Mouse (Mus musculus) neural tube, embryonic 13.5 days (tissue): ENCODE measurements around the gene Tcf7l1. TPM values are rescaled to one million over a fixed set of nuclear protein-coding genes. Genes with fewer than 3 reads are reported as not detected.

ENCODE experiments used
- ATAC-seq: fragments of 200-750 bp; cut with Nextera tagmentation; 2 replicates; pipeline ENCODE4 v1.8.0; 2017; ENCODE audit warnings: low read depth, mild to moderate bottlenecking, moderate TSS enrichment, moderate library complexity
- H3K27ac ChIP-seq: fragments of 300-500 bp; sonication (generic); replicated peaks from 2 replicates; pipeline ENCODE4 v1.5.1; 2015; ENCODE audit warnings: moderate library complexity, mild to moderate bottlenecking, inconsistent platforms
- H3K27me3 ChIP-seq: fragments of 300-500 bp; sonication (generic); 2 replicates; pipeline ENCODE4 v1.6.1; 2015; ENCODE audit warnings: mild to moderate bottlenecking, inconsistent platforms
- H3K36me3 ChIP-seq: fragments of 300-500 bp; sonication (generic); 2 replicates; pipeline ENCODE4 v1.6.1; 2015; ENCODE audit warnings: mild to moderate bottlenecking, inconsistent platforms
- H3K4me1 ChIP-seq: fragments of 300-500 bp; sonication (generic); replicated peaks from 2 replicates; pipeline ENCODE4 v1.6.1; 2015; ENCODE audit warnings: inconsistent platforms
- H3K4me2 ChIP-seq: fragments of 300-500 bp; sonication (generic); 2 replicates; pipeline ENCODE4 v1.6.1; 2015; ENCODE audit warnings: inconsistent platforms, mild to moderate bottlenecking, moderate library complexity
- H3K4me3 ChIP-seq: fragments of 300-500 bp; sonication (generic); 2 replicates; pipeline ENCODE4 v1.5.1; 2015; ENCODE audit warnings: mild to moderate bottlenecking, inconsistent platforms
- H3K9ac ChIP-seq: fragments of 300-500 bp; sonication (generic); 2 replicates; pipeline ENCODE4 v1.6.1; 2015; ENCODE audit warnings: moderate library complexity, mild to moderate bottlenecking, inconsistent platforms
- H3K9me3 ChIP-seq: fragments of 300-500 bp; sonication (generic); 2 replicates; pipeline ENCODE4 v1.6.1; 2016; ENCODE audit warnings: inconsistent platforms
- WGBS: fragments of 180-500 bp; shearing (Covaris S2); methylation state at CpG from one replicate; pipeline ENCODE4 v1.1.7; 2015; 5-methylcytosine and 5-hydroxymethylcytosine counted together
- polyA plus RNA-seq: library from polyadenylated mRNA; unstranded; fragments of >200 nt; fragmentation: Nextera tagmentation; extraction: Ambion mirVana; gene quantifications from 2 replicates; pipeline ENCODE4 v1.2.1, GENCODE M21; 2015

Gene Tcf7l1
- polyA plus RNA-seq, 1 experiment from 2014 or later: 11.8 TPM

DNA sequence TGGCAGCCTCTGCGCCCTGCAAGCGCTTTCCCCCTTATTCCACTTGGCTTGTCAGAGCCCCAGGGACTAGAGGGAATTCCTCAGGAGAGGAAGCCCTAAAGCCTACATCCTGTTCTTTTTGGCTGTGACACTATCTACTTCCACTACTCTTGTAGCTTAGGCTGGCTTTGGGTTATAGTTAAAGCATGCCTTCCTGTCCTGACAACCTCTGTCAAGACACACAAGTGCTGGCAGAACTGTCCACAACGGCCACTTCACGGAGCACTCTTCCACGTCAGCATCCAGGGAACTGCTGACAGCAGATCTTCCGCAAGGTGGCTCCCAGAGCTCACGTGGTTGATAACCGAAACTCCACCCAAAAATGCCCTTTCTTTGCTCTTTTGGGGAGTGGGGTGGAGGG is 117.9 kb downstream of the Tcf7l1 start:
- Histone ChIP-seq H3K4me2 (no peak overlapping the region), H3K27ac (no peak overlapping the region), H3K27me3 (peaks cover 18% of the 10 kb centered on the region), H3K9ac (no peak overlapping the region), H3K9me3 (no peaks in the 10 kb centered on the region), H3K36me3 (no peaks in the 10 kb centered on the region), H3K4me3 (no peak overlapping the region), H3K4me1 (peaks cover 17% of the 10 kb centered on the region)
- no peak for ATAC-seq
- 88% methylated on average over 8 of the region's 8 CpGs for WGBS

DNA sequence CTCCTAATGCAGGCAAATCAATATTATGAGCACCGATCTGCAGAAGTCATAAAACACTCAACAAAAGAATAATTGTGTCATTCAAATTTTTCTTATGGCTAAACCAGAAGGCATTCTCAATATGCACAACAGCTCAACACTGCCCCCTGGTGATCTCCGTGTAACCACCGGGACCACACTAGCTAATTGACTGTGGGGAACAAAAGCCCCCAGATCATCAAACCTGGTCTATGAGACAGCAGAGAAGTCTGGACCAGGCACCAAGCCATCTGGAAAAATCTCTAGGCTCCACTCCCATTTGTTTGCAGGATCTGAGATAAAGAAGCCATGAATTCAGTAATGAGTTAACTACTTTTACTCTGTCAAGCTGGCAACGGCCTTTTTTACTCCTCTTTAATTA is 122.0 kb downstream of the Tcf7l1 start:
- H3K36me3 ChIP-seq: no peaks in the 10 kb centered on the region
- H3K27ac ChIP-seq: no peak overlapping the region
- ATAC-seq: no peak
- H3K9ac ChIP-seq: no peak overlapping the region
- 47% methylated on average over 4 of the region's 4 CpGs for WGBS
- no peak overlapping the region for H3K4me2 ChIP-seq
- 0 out of 2 replicates have a peak, but pooled peaks cover 10% of the 10 kb centered on the region for H3K27me3 ChIP-seq
- no peak overlapping the region for H3K4me3 ChIP-seq
- peaks cover 8% of the 10 kb centered on the region; the same call in 1 of the 2 replicates for H3K4me1 ChIP-seq
- no peaks in the 10 kb centered on the region for H3K9me3 ChIP-seq

DNA sequence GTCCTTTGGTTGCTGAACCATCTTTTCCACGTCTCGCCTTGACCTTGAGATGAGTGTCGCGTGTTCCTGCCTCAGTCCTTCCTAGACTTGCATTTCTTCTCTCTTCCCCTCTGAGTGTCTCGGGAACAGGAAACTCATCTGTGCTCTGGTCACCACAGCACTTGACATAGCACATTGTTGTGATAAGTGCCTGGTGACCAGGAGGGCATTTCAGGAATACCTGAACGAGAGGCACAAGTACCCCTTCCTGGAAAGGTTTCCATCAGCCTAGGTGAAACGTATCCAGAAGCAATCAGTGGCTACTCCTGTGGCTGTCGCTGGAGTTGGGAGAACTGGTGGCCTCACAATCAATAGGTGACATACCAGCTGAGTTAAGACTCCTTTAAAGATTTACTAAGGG is 124.8 kb downstream of the Tcf7l1 start:
- Histone ChIP-seq H3K4me3 (no peak overlapping the region), H3K4me2 (no peak overlapping the region), H3K27me3 (no peaks in the 10 kb centered on the region), H3K36me3 (no peaks in the 10 kb centered on the region), H3K4me1 (peaks cover 19% of the 10 kb centered on the region), H3K27ac (no peak overlapping the region), H3K9ac (no peak overlapping the region), H3K9me3 (no peaks in the 10 kb centered on the region)
- 81% methylated on average over 8 of the region's 8 CpGs for WGBS
- ATAC-seq: no peak

- H3K36me3 ChIP-seq: no peaks in the 10 kb centered on the region
- H3K4me1 ChIP-seq: peaks cover 19% of the 10 kb centered on the region
- 10% methylated on average over 1 of the region's 1 CpGs for WGBS
- H3K4me2 ChIP-seq: no peak overlapping the region
- H3K4me3 ChIP-seq: no peak overlapping the region
- no peak overlapping the region for H3K27ac ChIP-seq
- no peaks in the 10 kb centered on the region for H3K27me3 ChIP-seq
- no peak overlapping the region for H3K9ac ChIP-seq
- ATAC-seq: no peak
- no peaks in the 10 kb centered on the region for H3K9me3 ChIP-seq
Observed at GRCm38 (mm10) chr6:72663000-72663399, 126.1 kb downstream of the Tcf7l1 start.

DNA sequence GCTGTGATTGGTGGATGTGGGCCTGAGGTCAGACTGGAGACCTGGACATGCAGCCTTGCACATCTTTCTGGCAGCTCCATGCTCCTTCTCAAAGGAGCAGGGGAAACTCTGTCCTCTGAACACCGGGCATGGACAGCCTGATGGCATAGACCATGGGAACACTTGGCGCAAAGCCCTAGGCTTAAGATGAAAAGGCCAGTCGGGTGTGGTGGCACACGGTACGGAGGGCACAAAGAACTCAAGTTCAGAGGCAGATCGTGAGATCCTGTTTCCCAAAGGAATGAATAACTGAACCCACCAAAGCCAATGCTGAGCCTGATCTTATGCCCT is 128.7 kb downstream of the Tcf7l1 start:
- H3K27ac ChIP-seq: 0 out of 2 replicates have a peak overlapping the region, but pooled peaks have one; percentile 10
- H3K4me1 ChIP-seq: peaks cover 32% of the 10 kb centered on the region
- ATAC-seq: no peak
- no peak overlapping the region for H3K4me3 ChIP-seq
- H3K9ac ChIP-seq: no peak overlapping the region
- 79% methylated on average over 6 of the region's 6 CpGs for WGBS
- no peak overlapping the region for H3K4me2 ChIP-seq
- no peaks in the 10 kb centered on the region for H3K27me3 ChIP-seq
- H3K9me3 ChIP-seq: no peaks in the 10 kb centered on the region
- H3K36me3 ChIP-seq: no peaks in the 10 kb centered on the region

DNA sequence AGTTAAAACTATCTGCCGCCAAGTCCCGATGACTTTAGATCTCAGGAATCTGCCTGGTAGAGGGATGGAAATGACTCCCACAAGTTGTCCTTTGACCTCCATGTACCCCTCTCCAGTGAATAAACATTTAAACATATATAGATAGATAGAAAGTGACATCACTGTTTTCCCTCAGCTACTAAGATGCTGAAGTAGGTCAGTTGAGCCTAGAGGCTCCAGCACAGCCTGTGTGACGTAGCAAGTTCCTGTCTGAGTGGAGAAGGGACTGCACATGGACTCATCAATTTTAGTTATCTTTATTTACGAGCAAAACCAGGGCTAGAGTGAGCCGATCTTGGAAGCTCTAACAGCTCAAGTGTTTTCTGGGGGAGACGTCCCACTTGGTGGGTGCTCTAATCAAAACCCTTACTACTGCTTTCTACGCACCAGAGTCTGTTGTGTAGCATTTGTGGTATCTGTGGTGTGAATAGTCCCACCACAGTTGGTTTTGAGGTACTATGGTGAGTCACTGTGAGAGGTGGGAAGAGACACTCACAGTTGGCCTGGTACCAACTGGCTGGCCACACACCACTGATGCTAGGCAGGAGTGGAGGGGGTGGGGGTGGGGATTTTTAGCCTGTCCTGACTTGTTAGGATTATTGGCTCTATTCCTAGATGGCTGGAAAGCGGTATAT is 129.2 kb downstream of the Tcf7l1 start:
- Histone ChIP-seq H3K27me3 (no peaks in the 10 kb centered on the region), H3K4me1 (peaks cover 37% of the 10 kb centered on the region), H3K9ac (no peak overlapping the region), H3K9me3 (no peaks in the 10 kb centered on the region), H3K4me3 (no peak overlapping the region), H3K4me2 (no peak overlapping the region), H3K27ac (no peak overlapping the region), H3K36me3 (no peaks in the 10 kb centered on the region)
- WGBS: 77% methylated on average over 8 of the region's 8 CpGs
- ATAC-seq: no peak

GRCm38 (mm10) chr6:72658006-72658405 is 131.0 kb downstream of the Tcf7l1 start:
- peaks cover 33% of the 10 kb centered on the region for H3K4me1 ChIP-seq
- H3K9ac ChIP-seq: no peak overlapping the region
- H3K36me3 ChIP-seq: no peaks in the 10 kb centered on the region
- no peak overlapping the region for H3K4me2 ChIP-seq
- H3K27ac ChIP-seq: no peak overlapping the region
- H3K27me3 ChIP-seq: no peaks in the 10 kb centered on the region
- ATAC-seq: no peak
- no peaks in the 10 kb centered on the region for H3K9me3 ChIP-seq
- H3K4me3 ChIP-seq: no peak overlapping the region
- 61% methylated on average over 3 of the region's 3 CpGs for WGBS

DNA sequence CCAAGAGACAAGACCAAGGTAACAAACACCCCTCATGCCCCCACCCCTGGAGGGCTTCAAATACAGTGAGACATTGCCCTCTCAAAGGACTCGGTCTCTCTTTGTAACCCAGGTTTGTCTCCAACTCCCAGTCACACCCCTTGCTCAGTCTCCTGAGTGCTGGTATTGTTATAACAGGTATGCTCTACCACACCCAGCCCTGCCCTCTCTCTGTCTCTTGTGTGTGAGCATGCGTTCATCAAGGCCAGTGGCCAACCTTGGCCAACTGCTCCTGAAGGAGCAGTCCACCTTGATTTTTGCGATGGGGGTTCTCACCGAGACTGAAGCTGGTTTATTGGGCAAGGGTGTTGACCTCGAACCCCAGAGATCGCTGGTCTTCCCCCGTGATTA is 133.0 kb downstream of the Tcf7l1 start:
- Histone ChIP-seq H3K4me2 (peak overlapping the region; percentile 56; the same call in 1 of the 2 replicates), H3K36me3 (no peaks in the 10 kb centered on the region), H3K4me3 (no peak overlapping the region), H3K9me3 (no peaks in the 10 kb centered on the region), H3K9ac (peak overlapping the region; percentile 63; the same call in 1 of the 2 replicates), H3K4me1 (peaks cover 33% of the 10 kb centered on the region), H3K27me3 (no peaks in the 10 kb centered on the region), H3K27ac (peak overlapping the region; percentile 83; the same call in 1 of the 2 replicates)
- ATAC-seq: no peak
- 91% methylated on average over 7 of the region's 7 CpGs for WGBS

DNA sequence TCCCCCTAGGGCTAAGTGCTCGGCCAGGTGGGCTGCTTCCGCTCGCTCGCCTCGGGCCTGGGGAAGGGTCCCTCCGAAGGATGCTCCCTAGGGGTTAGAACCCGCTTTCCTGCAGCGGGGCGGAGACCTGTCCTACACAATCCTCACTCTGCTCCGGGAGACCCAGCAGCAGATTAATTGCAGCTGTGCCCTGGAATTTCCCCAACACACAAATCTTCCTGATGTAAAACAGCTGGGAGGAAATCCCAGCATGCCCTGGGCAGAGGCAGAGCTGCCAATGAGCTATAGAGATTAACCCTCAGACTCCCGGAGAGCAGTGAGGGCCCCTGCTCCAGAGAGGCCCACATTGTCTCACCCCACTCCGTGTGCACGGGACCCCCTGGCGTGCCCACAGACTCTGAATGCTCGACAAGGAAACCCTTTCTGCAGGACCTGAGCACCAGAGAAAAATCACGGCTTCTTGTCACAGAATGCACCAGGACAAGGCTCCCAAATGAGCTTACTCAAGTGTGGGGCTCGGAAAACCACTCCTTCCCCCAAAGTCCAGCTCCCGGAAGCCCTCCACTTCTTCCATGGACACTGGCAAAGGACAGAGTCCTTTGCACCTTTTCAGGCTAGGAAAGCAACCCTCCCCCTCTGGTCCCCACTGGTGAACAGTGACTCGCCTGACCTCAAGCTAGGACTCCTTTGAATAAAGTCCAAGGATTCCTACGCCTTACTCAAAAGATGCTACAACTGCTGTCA is 133.6 kb downstream of the Tcf7l1 start:
- Histone ChIP-seq H3K4me3 (peak overlapping the region; percentile 35), H3K9me3 (no peaks in the 10 kb centered on the region), H3K27ac (peak overlapping the region; percentile 83), H3K36me3 (no peaks in the 10 kb centered on the region), H3K9ac (peak overlapping the region; percentile 63), H3K4me1 (peaks cover 33% of the 10 kb centered on the region), H3K27me3 (no peaks in the 10 kb centered on the region), H3K4me2 (peak overlapping the region; percentile 56)
- 31% methylated on average over 20 of the region's 20 CpGs for WGBS
- peak; percentile 78 for ATAC-seq

DNA sequence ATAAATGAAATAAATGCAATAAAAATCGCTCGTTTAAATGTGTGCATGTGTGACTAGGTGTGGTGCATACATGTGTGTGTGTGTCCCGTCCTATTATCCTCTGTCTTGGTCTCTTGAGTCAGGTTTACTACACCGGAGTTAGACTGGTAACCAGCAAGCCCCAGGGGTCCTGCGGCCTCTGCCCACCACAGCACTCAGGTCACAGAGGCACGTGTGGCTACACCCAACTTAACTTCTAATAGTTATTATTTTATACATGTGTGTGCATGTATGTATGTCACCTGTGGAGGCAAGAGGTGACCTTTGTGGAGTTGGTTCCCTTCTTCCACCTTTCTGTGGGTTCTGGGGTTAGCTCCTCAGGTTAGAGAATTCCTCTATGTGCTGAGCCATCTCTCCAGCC is 134.7 kb downstream of the Tcf7l1 start:
- no peak overlapping the region for H3K9ac ChIP-seq
- H3K4me3 ChIP-seq: no peak overlapping the region
- H3K27me3 ChIP-seq: no peaks in the 10 kb centered on the region
- H3K27ac ChIP-seq: no peak overlapping the region
- H3K4me2 ChIP-seq: no peak overlapping the region
- no peaks in the 10 kb centered on the region for H3K9me3 ChIP-seq
- H3K36me3 ChIP-seq: no peaks in the 10 kb centered on the region
- WGBS: 89% methylated on average over 6 of the region's 6 CpGs
- H3K4me1 ChIP-seq: peaks cover 28% of the 10 kb centered on the region
- ATAC-seq: no peak

- no peak overlapping the region for H3K4me2 ChIP-seq
- peaks cover 28% of the 10 kb centered on the region for H3K4me1 ChIP-seq
- H3K9me3 ChIP-seq: no peaks in the 10 kb centered on the region
- H3K27me3 ChIP-seq: no peaks in the 10 kb centered on the region
- ATAC-seq: no peak
- no peak overlapping the region for H3K27ac ChIP-seq
- no peak overlapping the region for H3K9ac ChIP-seq
- no peaks in the 10 kb centered on the region for H3K36me3 ChIP-seq
- 82% methylated on average over 7 of the region's 7 CpGs for WGBS
- no peak overlapping the region for H3K4me3 ChIP-seq
Observed at GRCm38 (mm10) chr6:72653419-72653818, 135.6 kb downstream of the Tcf7l1 start.

DNA sequence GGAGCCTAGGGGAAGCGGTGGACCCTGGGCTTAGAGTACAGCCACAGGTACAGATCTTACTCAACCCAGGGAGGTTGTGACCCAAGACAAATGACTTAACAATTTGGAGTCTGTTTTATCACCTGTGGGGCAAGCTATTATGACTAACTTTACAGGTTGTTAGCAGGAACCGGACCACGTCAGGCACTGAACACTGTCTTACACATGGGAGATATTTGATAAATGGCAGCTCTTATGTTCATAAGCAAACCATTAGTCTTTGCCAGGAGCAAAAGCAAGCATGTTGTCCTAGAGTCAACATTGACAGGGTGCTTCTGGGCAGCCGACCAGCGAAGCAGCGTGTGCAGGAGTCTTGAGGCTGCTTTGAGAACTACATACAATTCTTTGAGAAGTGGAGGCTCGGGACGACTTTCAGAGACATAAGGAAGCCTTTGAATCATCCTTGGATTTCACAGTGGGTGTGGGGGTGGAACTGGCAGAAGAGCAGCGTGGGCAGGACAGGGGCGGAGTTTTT is 138.7 kb downstream of the Tcf7l1 start:
- WGBS: 75% methylated on average over 10 of the region's 10 CpGs
- peaks cover 13% of the 10 kb centered on the region for H3K4me1 ChIP-seq

More for the DNA sequence above, 138.7 kb downstream of the Tcf7l1 start:
- H3K4me2 ChIP-seq: no peak overlapping the region
- no peaks in the 10 kb centered on the region for H3K9me3 ChIP-seq
- no peaks in the 10 kb centered on the region for H3K36me3 ChIP-seq
- H3K27me3 ChIP-seq: no peaks in the 10 kb centered on the region
- H3K27ac ChIP-seq: no peak overlapping the region
- H3K9ac ChIP-seq: no peak overlapping the region
- no peak overlapping the region for H3K4me3 ChIP-seq
- ATAC-seq: no peak
